Mouse (Mus musculus): ENCODE measurements at regions not wholly inside any gene's neighbourhood (a gene's known extent, or its start where the extent isn't known, plus 50 kb on each side); places are given as distances from the start of the nearest gene placed in this dataset.

DNA sequence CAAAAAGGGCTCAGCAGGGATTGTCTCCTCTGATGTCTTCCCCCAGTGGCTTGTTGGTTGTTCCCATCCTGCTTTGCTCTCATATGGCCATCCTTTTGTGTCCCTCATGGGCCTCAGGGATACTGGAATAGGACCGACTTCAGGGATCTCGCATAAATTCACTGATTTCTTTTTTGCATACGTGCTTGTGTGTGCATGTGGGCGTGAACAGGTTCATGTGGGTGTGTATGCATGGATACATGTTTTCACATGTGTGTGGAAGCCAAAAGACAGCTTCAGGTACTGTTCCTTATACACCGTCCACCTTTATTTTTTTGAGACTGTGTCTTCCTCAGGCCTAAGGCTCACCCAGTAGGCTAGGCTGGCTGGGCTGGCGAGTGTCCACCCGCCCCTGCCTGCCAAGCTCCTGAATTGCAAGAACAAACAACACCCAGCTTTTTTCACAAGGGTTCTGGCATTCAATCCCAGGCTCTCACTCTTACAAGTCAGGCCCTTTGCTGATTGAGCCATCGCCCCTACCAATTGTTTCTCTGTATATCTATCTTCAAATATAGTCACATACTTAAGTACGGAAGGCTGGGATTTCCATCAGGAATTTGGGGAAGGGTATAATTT lies 127.0 kb upstream of the Hmgn3 start:
- no peaks in the 10 kb centered on the region for H3K4me1 ChIP-seq
- no peak overlapping the region for H3K4me2 ChIP-seq (replicated peaks)
- H3K27ac ChIP-seq (replicated peaks): no peak overlapping the region
- H3K9ac ChIP-seq: no peak overlapping the region
- no peaks in the 10 kb centered on the region for H3K9me3 ChIP-seq (replicated peaks)
- no peak for ATAC-seq (ENCODE audit: insufficient number of reproducible peaks, low FRiP score, low TSS enrichment, low read depth)
- no peaks in the 10 kb centered on the region for H3K27me3 ChIP-seq
- no peak overlapping the region for H3K4me3 ChIP-seq (replicated peaks)
- WGBS: 82% methylated on average over 9 of the region's 9 CpGs
- no peaks in the 10 kb centered on the region for H3K36me3 ChIP-seq

DNA sequence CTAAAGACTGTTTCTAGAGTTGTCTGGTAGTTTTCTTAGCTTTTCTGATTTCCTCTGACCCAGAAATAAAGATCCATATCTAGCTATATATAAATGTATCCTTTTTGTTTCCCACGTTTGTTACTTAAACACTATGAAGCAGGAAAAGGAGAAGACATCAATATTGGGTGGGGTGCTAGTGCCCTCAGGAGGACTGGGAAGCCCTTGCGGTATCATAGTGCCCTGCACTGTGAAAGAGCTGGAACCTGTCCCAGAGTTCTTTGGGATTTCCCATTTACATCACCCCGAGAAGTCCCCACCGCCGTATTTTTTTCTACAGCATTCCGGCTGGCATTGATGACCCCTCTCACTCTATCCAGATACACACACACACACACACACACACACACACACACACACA lies 119.3 kb upstream of the Hmgn3 start:
- Histone ChIP-seq H3K4me2 (replicated peaks) (no peak overlapping the region), H3K27ac (replicated peaks) (no peak overlapping the region), H3K4me3 (replicated peaks) (no peak overlapping the region), H3K36me3 (no peaks in the 10 kb centered on the region), H3K9me3 (replicated peaks) (no peaks in the 10 kb centered on the region), H3K27me3 (no peaks in the 10 kb centered on the region), H3K4me1 (no peaks in the 10 kb centered on the region; the same call in 1 of the 2 replicates), H3K9ac (no peak overlapping the region)
- no peak for ATAC-seq (ENCODE audit: insufficient number of reproducible peaks, low FRiP score, low TSS enrichment, low read depth)
- WGBS: 64% methylated on average over 6 of the region's 6 CpGs

DNA sequence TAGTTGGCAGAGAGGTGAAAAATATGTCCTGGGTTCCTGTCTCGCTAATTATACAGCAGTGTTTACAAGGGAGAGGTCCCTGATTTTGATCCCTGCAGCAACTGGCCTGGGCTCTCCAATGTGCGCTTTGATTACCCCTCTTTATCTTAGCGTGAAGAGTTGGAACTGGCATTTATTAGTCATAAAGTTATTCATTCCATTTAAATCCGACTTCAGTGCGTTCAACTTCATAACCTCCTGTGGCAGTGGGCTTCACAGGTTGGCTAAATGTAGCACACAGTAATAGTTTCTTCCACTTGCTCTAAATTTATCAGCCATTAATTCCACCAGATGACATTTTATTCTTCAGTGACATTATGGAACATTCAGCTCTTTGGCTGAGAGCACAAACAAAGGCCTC lies 113.0 kb upstream of the Hmgn3 start:
- 62% methylated on average over 5 of the region's 5 CpGs for WGBS
- H3K4me3 ChIP-seq (replicated peaks): no peak overlapping the region
- no peaks in the 10 kb centered on the region for H3K9me3 ChIP-seq (replicated peaks)
- no peaks in the 10 kb centered on the region for H3K36me3 ChIP-seq
- H3K4me2 ChIP-seq (replicated peaks): no peak overlapping the region
- H3K4me1 ChIP-seq: peaks cover 5% of the 10 kb centered on the region; the same call in 1 of the 2 replicates
- no peak overlapping the region for H3K9ac ChIP-seq
- ATAC-seq (ENCODE audit: insufficient number of reproducible peaks, low FRiP score, low TSS enrichment, low read depth): no peak
- no peaks in the 10 kb centered on the region for H3K27me3 ChIP-seq
- H3K27ac ChIP-seq (replicated peaks): no peak overlapping the region

DNA sequence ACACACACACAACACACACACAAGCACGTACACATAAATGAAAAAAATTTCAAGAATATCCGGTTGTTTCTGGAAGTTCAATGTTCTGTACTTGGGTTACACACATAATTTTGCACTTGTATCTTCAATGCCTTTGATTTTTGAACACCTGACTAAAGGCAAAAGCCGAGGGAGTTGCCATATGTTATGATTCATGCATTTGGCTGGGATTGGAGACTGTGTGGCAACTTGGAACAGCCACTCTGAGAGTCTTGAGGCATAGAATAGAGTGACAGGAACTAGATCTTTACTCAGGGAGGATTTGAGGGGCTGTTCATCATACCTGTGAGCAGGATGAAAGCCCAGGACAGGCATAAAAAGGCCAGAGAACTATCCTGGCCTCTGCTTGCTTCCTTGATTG lies 112.5 kb upstream of the Hmgn3 start:
- no peak overlapping the region for H3K9ac ChIP-seq
- no peaks in the 10 kb centered on the region for H3K36me3 ChIP-seq
- ATAC-seq (ENCODE audit: insufficient number of reproducible peaks, low FRiP score, low TSS enrichment, low read depth): no peak
- no peak overlapping the region for H3K4me2 ChIP-seq (replicated peaks)
- H3K4me3 ChIP-seq (replicated peaks): no peak overlapping the region
- H3K4me1 ChIP-seq: peaks cover 5% of the 10 kb centered on the region; the same call in 1 of the 2 replicates
- H3K9me3 ChIP-seq (replicated peaks): no peaks in the 10 kb centered on the region
- H3K27ac ChIP-seq (replicated peaks): no peak overlapping the region
- no peaks in the 10 kb centered on the region for H3K27me3 ChIP-seq
- 57% methylated on average over 3 of the region's 3 CpGs for WGBS

DNA sequence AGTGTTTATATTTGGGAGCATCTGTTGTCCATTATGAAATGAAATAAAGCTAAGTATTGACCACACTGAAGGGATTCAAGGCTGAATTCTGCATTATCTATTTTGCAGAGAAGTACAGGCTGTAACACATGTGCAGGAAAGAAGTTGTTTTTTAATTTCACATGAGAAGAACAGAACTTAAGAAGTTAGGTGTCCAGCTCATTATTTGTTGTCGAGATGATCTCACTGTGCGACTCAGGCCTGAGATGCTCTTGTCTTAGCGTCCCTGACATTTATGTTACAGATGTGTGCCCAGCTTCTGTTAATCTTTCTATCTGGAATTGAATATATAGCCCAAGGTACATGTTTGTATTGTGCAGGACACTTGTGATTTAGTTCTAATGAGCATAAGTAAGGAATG lies 112.0 kb upstream of the Hmgn3 start:
- H3K9me3 ChIP-seq (replicated peaks): no peaks in the 10 kb centered on the region
- no peak overlapping the region for H3K27ac ChIP-seq (replicated peaks)
- peaks cover 5% of the 10 kb centered on the region; the same call in 1 of the 2 replicates for H3K4me1 ChIP-seq
- no peak for ATAC-seq (ENCODE audit: insufficient number of reproducible peaks, low FRiP score, low TSS enrichment, low read depth)
- no peak overlapping the region for H3K4me2 ChIP-seq (replicated peaks)
- H3K9ac ChIP-seq: no peak overlapping the region
- no peaks in the 10 kb centered on the region for H3K27me3 ChIP-seq
- no peak overlapping the region for H3K4me3 ChIP-seq (replicated peaks)
- H3K36me3 ChIP-seq: no peaks in the 10 kb centered on the region
- 67% methylated on average over 3 of the region's 3 CpGs for WGBS

DNA sequence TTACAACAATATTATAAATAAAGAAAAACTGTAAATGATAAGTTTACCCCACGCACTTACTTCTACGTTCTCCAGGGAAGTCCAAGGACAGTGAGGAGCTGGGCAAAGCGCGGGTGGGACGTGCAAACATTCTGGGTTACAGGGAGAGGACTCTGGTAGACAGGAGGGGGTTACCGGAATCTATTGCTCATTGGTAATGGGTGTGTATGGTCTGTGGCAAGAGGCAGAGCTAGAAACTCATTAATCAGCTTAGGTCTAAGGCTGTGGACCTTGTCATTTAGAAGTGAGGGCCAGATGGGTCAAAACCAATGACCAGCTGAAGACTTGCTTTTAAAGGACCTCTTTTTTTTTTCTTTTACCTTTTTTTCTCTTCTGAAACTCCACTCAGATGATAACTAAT lies 107.9 kb upstream of the Hmgn3 start:
- ATAC-seq (ENCODE audit: insufficient number of reproducible peaks, low FRiP score, low TSS enrichment, low read depth): no peak
- 91% methylated on average over 6 of the region's 6 CpGs for whole genome bisulfite sequencing

DNA sequence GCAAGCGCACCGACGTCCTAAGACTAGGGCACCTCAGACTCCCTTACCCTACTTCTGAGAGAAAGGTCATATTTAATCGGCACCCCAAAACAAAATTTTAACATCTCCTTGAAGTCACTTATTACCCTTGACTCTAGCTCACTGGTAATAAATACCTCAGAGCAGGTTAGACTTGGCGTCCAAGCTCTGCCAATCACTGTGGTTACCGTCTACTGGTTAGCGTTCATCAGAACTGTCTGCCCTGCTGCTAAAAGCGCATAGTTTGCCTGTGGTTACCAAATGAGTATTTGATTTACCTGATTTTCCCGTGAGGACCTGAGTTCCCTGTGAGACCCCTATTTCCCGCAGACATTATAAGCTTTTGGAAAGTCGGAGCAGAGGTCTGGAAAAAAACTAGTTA lies 107.3 kb upstream of the Hmgn3 start:
- no peak overlapping the region for H3K27ac ChIP-seq (replicated peaks)
- ATAC-seq (ENCODE audit: insufficient number of reproducible peaks, low FRiP score, low TSS enrichment, low read depth): no peak
- no peaks in the 10 kb centered on the region for H3K27me3 ChIP-seq
- H3K36me3 ChIP-seq: no peaks in the 10 kb centered on the region
- no peaks in the 10 kb centered on the region for H3K9me3 ChIP-seq (replicated peaks)
- 86% methylated on average over 11 of the region's 11 CpGs for WGBS
- H3K4me1 ChIP-seq: no peaks in the 10 kb centered on the region
- no peak overlapping the region for H3K4me2 ChIP-seq (replicated peaks)
- H3K9ac ChIP-seq: no peak overlapping the region
- no peak overlapping the region for H3K4me3 ChIP-seq (replicated peaks)

More for the DNA sequence above, 107.9 kb upstream of the Hmgn3 start:
- no peak overlapping the region for H3K4me2 ChIP-seq (replicated peaks)
- H3K9ac ChIP-seq: no peak overlapping the region
- no peak overlapping the region for H3K4me3 ChIP-seq (replicated peaks)
- H3K9me3 ChIP-seq (replicated peaks): no peaks in the 10 kb centered on the region
- H3K36me3 ChIP-seq: no peaks in the 10 kb centered on the region
- H3K27me3 ChIP-seq: no peaks in the 10 kb centered on the region
- peaks cover 4% of the 10 kb centered on the region; the same call in 1 of the 2 replicates for H3K4me1 ChIP-seq
- H3K27ac ChIP-seq (replicated peaks): no peak overlapping the region

DNA sequence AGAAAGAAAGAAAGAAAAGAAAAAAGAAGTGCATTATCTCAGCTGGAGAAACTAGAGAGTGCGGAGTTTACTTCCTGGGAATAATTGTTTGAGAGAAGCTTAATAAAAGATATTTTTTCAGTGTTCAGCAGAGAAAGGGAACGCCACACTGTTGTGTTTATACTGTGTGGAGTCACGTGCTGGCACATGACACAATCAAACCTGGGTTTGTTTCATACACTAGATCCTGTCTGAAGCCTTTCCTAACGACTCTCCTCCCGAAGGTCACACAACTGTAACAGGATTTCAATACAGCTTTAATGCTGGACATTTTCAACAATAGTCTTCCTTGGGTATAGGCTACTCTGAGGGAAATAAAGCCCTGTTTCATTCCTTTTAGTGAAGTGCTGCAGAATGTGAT lies 105.3 kb upstream of the Hmgn3 start:
- no peaks in the 10 kb centered on the region for H3K36me3 ChIP-seq
- H3K4me2 ChIP-seq (replicated peaks): no peak overlapping the region
- no peak for ATAC-seq (ENCODE audit: insufficient number of reproducible peaks, low FRiP score, low TSS enrichment, low read depth)
- no peaks in the 10 kb centered on the region for H3K9me3 ChIP-seq (replicated peaks)
- H3K27me3 ChIP-seq: no peaks in the 10 kb centered on the region
- no peaks in the 10 kb centered on the region for H3K4me1 ChIP-seq
- no peak overlapping the region for H3K27ac ChIP-seq (replicated peaks)
- WGBS: 59% methylated on average over 5 of the region's 5 CpGs
- H3K9ac ChIP-seq: no peak overlapping the region
- no peak overlapping the region for H3K4me3 ChIP-seq (replicated peaks)

DNA sequence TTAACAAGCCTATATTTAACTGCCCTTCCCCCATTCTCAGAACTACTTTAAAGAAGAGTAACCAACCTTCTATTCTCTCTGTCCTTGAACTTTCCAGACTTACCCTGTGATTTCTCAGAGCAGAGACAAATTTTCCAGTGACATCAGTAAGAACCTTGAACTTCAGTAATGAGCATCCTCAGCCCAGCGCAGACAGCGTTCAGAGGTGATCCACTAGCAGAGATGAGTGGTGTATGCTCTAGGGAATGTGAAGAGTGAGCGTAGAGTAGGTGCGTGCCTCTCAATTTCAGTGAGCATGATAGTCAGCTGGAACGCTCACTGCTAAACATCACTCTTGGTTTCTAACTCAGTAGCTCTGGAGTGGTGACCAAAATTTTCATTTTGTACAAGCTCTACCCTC lies 103.4 kb upstream of the Hmgn3 start:
- no peak overlapping the region for H3K27ac ChIP-seq (replicated peaks)
- H3K9ac ChIP-seq: no peak overlapping the region
- no peaks in the 10 kb centered on the region for H3K4me1 ChIP-seq
- H3K27me3 ChIP-seq: no peaks in the 10 kb centered on the region
- H3K4me2 ChIP-seq (replicated peaks): no peak overlapping the region
- no peak overlapping the region for H3K4me3 ChIP-seq (replicated peaks)
- H3K36me3 ChIP-seq: no peaks in the 10 kb centered on the region
- no peaks in the 10 kb centered on the region for H3K9me3 ChIP-seq (replicated peaks)
- no peak for ATAC-seq (ENCODE audit: insufficient number of reproducible peaks, low FRiP score, low TSS enrichment, low read depth)
- WGBS: 92% methylated on average over 5 of the region's 5 CpGs

DNA sequence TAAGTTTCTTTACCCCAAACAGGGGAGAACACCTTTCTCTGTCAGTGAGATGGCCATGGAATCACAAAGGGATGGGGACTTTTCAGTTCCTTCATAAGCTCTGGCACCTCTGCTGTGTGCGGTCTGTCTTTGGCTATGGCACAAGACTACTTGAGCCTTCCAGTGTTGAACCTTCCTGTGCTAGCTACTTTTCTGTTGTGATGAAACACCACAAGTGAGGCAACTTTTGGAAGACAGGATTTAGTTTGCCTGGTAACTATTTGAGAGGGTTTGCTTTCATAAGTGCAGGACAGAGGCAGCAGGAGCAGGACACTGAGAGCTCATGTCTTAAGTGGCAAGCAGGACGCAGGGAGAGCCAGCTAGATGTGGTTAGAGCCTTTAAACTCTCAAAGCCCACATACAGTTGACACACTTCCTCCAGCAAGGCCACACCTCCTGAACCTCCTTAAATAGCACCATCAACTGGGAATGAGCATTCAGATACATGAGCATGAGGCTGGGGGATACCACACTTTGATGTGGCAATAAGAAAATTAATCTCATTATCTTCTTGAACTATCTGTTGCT lies 101.8 kb upstream of the Hmgn3 start:
- H3K27ac ChIP-seq (replicated peaks): no peak overlapping the region
- no peaks in the 10 kb centered on the region for H3K4me1 ChIP-seq
- H3K27me3 ChIP-seq: no peaks in the 10 kb centered on the region

DNA sequence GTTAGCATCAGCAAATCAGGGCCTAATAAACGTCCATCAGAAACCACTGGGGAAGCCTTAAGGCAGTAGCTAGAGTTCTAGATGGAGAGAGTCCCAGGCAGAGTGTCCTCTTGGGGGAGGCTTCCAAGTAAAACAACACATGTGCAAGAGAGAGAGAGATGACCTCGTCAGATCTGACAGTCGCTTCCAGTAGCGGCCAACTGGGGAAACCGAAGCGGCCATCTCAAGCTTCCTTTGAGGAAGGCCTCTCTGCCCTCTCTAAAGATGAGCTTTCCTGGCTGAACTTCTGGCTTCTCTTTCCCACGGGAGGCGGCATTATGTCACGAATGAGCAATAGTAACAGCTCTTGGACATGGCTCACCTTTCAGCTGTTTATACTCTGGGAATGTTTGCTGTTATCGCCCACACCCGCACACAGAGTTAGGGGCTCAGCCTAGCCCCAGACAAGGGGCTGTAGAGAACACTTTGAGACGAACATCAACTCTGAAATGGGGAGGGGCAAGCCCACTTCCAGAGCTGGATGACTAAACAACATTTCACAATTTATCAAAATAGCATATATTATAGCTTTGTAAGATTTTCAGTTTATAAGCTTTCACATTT lies 100.7 kb upstream of the Hmgn3 start:
- Histone ChIP-seq H3K27ac (replicated peaks) (no peak overlapping the region), H3K4me1 (no peaks in the 10 kb centered on the region), H3K4me2 (replicated peaks) (no peak overlapping the region), H3K27me3 (no peaks in the 10 kb centered on the region), H3K9ac (no peak overlapping the region), H3K36me3 (no peaks in the 10 kb centered on the region), H3K4me3 (replicated peaks) (no peak overlapping the region), H3K9me3 (replicated peaks) (no peaks in the 10 kb centered on the region)
- ATAC-seq (ENCODE audit: insufficient number of reproducible peaks, low FRiP score, low TSS enrichment, low read depth): no peak
- WGBS: 65% methylated on average over 12 of the region's 12 CpGs

More for the DNA sequence above, 101.8 kb upstream of the Hmgn3 start:
- 82% methylated on average over 2 of the region's 2 CpGs for WGBS
- H3K9me3 ChIP-seq (replicated peaks): no peaks in the 10 kb centered on the region
- no peak for ATAC-seq (ENCODE audit: insufficient number of reproducible peaks, low FRiP score, low TSS enrichment, low read depth)
- no peak overlapping the region for H3K4me3 ChIP-seq (replicated peaks)
- H3K4me2 ChIP-seq (replicated peaks): no peak overlapping the region
- no peak overlapping the region for H3K9ac ChIP-seq
- H3K36me3 ChIP-seq: no peaks in the 10 kb centered on the region

DNA sequence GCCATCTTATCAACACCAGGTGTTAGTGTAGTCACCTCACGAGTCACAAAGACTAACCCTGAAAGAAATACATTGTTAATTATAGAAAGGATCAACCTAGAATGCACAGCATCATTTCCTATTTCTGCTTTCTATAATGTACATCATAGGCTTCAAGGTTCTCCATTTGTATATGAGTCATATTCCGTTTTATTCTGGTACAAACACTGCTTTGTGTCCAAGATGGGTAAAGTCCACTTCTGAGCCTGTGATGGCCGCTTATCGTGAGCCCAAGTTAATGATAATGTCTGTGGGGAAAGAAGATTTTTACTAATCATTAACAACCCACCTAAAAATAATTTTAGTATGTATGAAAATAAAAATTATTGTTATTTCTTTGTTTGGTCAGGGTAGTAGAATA lies 94.6 kb upstream of the Hmgn3 start:
- H3K4me2 ChIP-seq (replicated peaks): no peak overlapping the region
- H3K9me3 ChIP-seq (replicated peaks): no peaks in the 10 kb centered on the region
- no peak overlapping the region for H3K27ac ChIP-seq (replicated peaks)
- 86% methylated on average over 4 of the region's 4 CpGs for WGBS
- H3K4me3 ChIP-seq (replicated peaks): no peak overlapping the region
- H3K9ac ChIP-seq: no peak overlapping the region
- ATAC-seq (ENCODE audit: insufficient number of reproducible peaks, low FRiP score, low TSS enrichment, low read depth): no peak
- no peaks in the 10 kb centered on the region for H3K27me3 ChIP-seq
- H3K4me1 ChIP-seq: no peaks in the 10 kb centered on the region
- no peaks in the 10 kb centered on the region for H3K36me3 ChIP-seq
